ENCODE assay signal across 29 mouse cellular contexts in genomic region chr12:17369111-17369510, GRCm38 (mm10). TPM values are rescaled to one million over a fixed set of nuclear protein-coding genes. Genes with fewer than 3 reads are reported as not detected.
"Had no signal": no experiment of that assay in that cellular context is flagged by ENCODE, and none has a peak within 500 bp of the region (broad histone marks: within the 10 kb centered on the region; RNA-seq: fewer than 3 reads in every experiment).

No protein-coding gene starts in this region.

- H3K27me3 ChIP-seq: embryonic facial prominence, embryonic 12.5 days; embryonic facial prominence, embryonic 13.5 days; embryonic facial prominence, embryonic 15.5 days; forebrain, embryonic 12.5 days; forebrain, embryonic 13.5 days; forebrain, embryonic 15.5 days had no signal

- H3K4me1 ChIP-seq: embryonic facial prominence, embryonic 10.5 days; embryonic facial prominence, embryonic 12.5 days; embryonic facial prominence, embryonic 13.5 days; embryonic facial prominence, embryonic 15.5 days; forebrain, embryonic 10.5 days; forebrain, embryonic 12.5 days; forebrain, embryonic 13.5 days; forebrain, embryonic 15.5 days had no signal

- H3K9me3 ChIP-seq: embryonic facial prominence, embryonic 10.5 days; embryonic facial prominence, embryonic 12.5 days; embryonic facial prominence, embryonic 13.5 days; embryonic facial prominence, embryonic 15.5 days; forebrain, embryonic 10.5 days; forebrain, embryonic 12.5 days; forebrain, embryonic 13.5 days; forebrain, embryonic 15.5 days had no signal

- H3K4me2 ChIP-seq: embryonic facial prominence, embryonic 12.5 days; embryonic facial prominence, embryonic 13.5 days; embryonic facial prominence, embryonic 15.5 days; forebrain, embryonic 12.5 days; forebrain, embryonic 13.5 days; forebrain, embryonic 15.5 days had no signal

- ATAC-seq: forebrain, embryonic 13.5 days; forebrain, embryonic 14.5 days; forebrain, embryonic 15.5 days; forebrain, embryonic 16.5 days; forebrain, postnatal 0 days had no signal

- H3K9ac ChIP-seq: embryonic facial prominence, embryonic 12.5 days; embryonic facial prominence, embryonic 13.5 days; embryonic facial prominence, embryonic 15.5 days; forebrain, embryonic 12.5 days; forebrain, embryonic 13.5 days; forebrain, embryonic 15.5 days; forebrain, postnatal 0 days had no signal

- H3K27ac ChIP-seq: embryonic facial prominence, embryonic 10.5 days; embryonic facial prominence, embryonic 12.5 days; embryonic facial prominence, embryonic 13.5 days; embryonic facial prominence, embryonic 15.5 days; forebrain, embryonic 10.5 days; forebrain, embryonic 12.5 days; forebrain, embryonic 13.5 days; forebrain, embryonic 15.5 days; heart, adult 2 months had no signal

- H3K4me3 ChIP-seq: embryonic facial prominence, embryonic 10.5 days; embryonic facial prominence, embryonic 12.5 days; embryonic facial prominence, embryonic 13.5 days; embryonic facial prominence, embryonic 15.5 days; erythroblast, embryonic 14.5 days; forebrain, embryonic 10.5 days; forebrain, embryonic 12.5 days; forebrain, embryonic 13.5 days; forebrain, embryonic 15.5 days; gastrocnemius, adult 2 months; heart, adult 2 months had no signal

- DNase-seq: cerebellum, adult 2 months; cerebellum, adult 8-10 months; cerebellum, adult 9-10 months; cerebellum, adult 9-11 months; cerebellum, postnatal 36 days; embryo, embryonic 11 days; forebrain, postnatal 0 days; gastrocnemius, postnatal 10 days; gastrocnemius, postnatal 14 days; gastrocnemius, postnatal 25 days; gastrocnemius, postnatal 36 days; heart, adult 18-20 months; heart, adult 2 months had no signal

RNA-seq across cellular contexts. Expression of gene Atp6v1c2, which starts 40.0 kb away (rescaled TPM):
- total RNA-seq: common myeloid progenitor, adult 5-6 weeks; gastrocnemius, adult 18-20 months; gastrocnemius, adult 2 months; gastrocnemius, adult 8-10 months; gastrocnemius, postnatal 10 days; gastrocnemius, postnatal 14 days; gastrocnemius, postnatal 36 days; granulocyte monocyte progenitor cell, adult 5-6 weeks; heart, adult 2 months had no signal
- polyA plus RNA-seq: erythroblast, embryonic 14.5 days had no signal
